Mouse (Mus musculus) adrenal gland, adult 8-10 months (tissue): ENCODE measurements around the gene Pdzrn4. TPM values are rescaled to one million over a fixed set of nuclear protein-coding genes. Genes with fewer than 3 reads are reported as not detected.

ENCODE experiments used
- DNase-seq: peaks from one replicate; pipeline ENCODE4 v3.0.0; 2022
- total RNA-seq, 4 experiments: library from RNA; stranded (reverse); gene quantifications; 2 replicates each; pipeline ENCODE4 v1.2.4; 2022

Gene Pdzrn4
- total RNA-seq, 4 experiments from 2014 or later, result not detected

GRCm38 (mm10) chr15:92743624-92744023 lies 346.9 kb downstream of the Pdzrn4 start:
- no peak for DNase-seq

GRCm38 (mm10) chr15:92746081-92746480 lies 349.4 kb downstream of the Pdzrn4 start:
- no peak for DNase-seq

GRCm38 (mm10) chr15:92752167-92752566 lies 355.5 kb downstream of the Pdzrn4 start:
- DNase-seq, result no peak

GRCm38 (mm10) chr15:92752578-92752977 lies 355.9 kb downstream of the Pdzrn4 start:
- no peak for DNase-seq

GRCm38 (mm10) chr15:92757085-92757903 lies 360.6 kb downstream of the Pdzrn4 start:
- no peak for DNase-seq

- no peak for DNase-seq
These were observed 362.3 kb downstream of the Pdzrn4 start for GRCm38 (mm10) chr15:92759001-92759400.

- no peak for DNase-seq
These were observed 366.6 kb downstream of the Pdzrn4 start for GRCm38 (mm10) chr15:92763303-92763702.

- no peak for DNase-seq
These were observed 372.9 kb downstream of the Pdzrn4 start for GRCm38 (mm10) chr15:92769535-92769934.

- peak; percentile 33 for DNase-seq
These were observed 391.4 kb downstream of the Pdzrn4 start for GRCm38 (mm10) chr15:92788036-92788435.

- DNase-seq, result no peak
These were observed 397.6 kb downstream of the Pdzrn4 start for GRCm38 (mm10) chr15:92794275-92794674.

- DNase-seq, result no peak
These were observed 409.3 kb downstream of the Pdzrn4 start for GRCm38 (mm10) chr15:92805934-92806333.

- DNase-seq, result no peak
These were observed 409.7 kb downstream of the Pdzrn4 start for GRCm38 (mm10) chr15:92806352-92806751.
